Mouse (Mus musculus): ENCODE data around the gene Rcan2. TPM values are rescaled to one million over a fixed set of nuclear protein-coding genes. Genes with fewer than 3 reads are reported as not detected.

The Rcan2 gene
- total and polyA plus RNA-seq, 2 experiments, result 1.4 to 4.0 TPM

- Histone ChIP-seq H3K79me2 (ENCODE audit: control insufficient read depth, insufficient read depth, low read length) (no peaks in the 10 kb centered on the region), H3K36me3 (ENCODE audit: control insufficient read depth, insufficient read depth, low read length) (peaks cover 14% of the 10 kb centered on the region), H3K4me1 (ENCODE audit: control insufficient read depth, insufficient read depth, low read length) (no peaks in the 10 kb centered on the region), H3K27ac (replicated peaks; ENCODE audit: insufficient read depth, low read depth, low read length) (no peak overlapping the region), H3K4me3 (ENCODE audit: insufficient read depth, low read depth, low read length) (no peak overlapping the region), H3K9ac (ENCODE audit: low read depth, low read length) (no peak overlapping the region), H3K27me3 (ENCODE audit: control insufficient read depth, insufficient read depth, low read length) (no peaks in the 10 kb centered on the region)
- TF ChIP-seq CTCF (IDR thresholded peaks at IDR 0.05; ENCODE audit: low read depth, low read length), result no peak
- TF ChIP-seq POLR2A (IDR thresholded peaks at IDR 0.05; ENCODE audit: extremely low read depth, insufficient read depth, low read length), result no peak
- no peak for DNase-seq (ENCODE audit: extremely low read depth, low read depth, low spot score)
- 95% methylated on average over 3 of the region's 3 CpGs for WGBS
Observed at GRCm38 (mm10) chr17:44088226-44088625, 287.1 kb downstream of the Rcan2 start.

Other genes with a start within 250 kb of the Rcan2 start
- gene Pla2g7, start 233.3 kb upstream of the Rcan2 start, total RNA-seq (2014; rRNA removed), result 2.0 and 2.1 TPM in 2 replicates
- gene Pla2g7, start 233.3 kb upstream of the Rcan2 start, polyA plus RNA-seq (2012; rRNA removed), result 0.50 and 0.86 TPM in 2 replicates
- not detected in 2 replicates for gene Tdrd6, start 171.1 kb upstream of the Rcan2 start, total RNA-seq (2014; rRNA removed)
- not detected in 2 replicates for gene Tdrd6, start 171.1 kb upstream of the Rcan2 start, polyA plus RNA-seq (2012; rRNA removed)
- gene Slc25a27, start 134.1 kb upstream of the Rcan2 start, total RNA-seq (2014; rRNA removed), result 2.6 and 3.0 TPM in 2 replicates
- gene Slc25a27, start 134.1 kb upstream of the Rcan2 start, polyA plus RNA-seq (2012; rRNA removed), result 0.42 and 1.2 TPM in 2 replicates
- gene Cyp39a1, start 133.9 kb upstream of the Rcan2 start, total RNA-seq (2014; rRNA removed), result 39.7 and 51.4 TPM in 2 replicates
- 9.0 and 9.6 TPM in 2 replicates for gene Cyp39a1, start 133.9 kb upstream of the Rcan2 start, polyA plus RNA-seq (2012; rRNA removed)